Mouse (Mus musculus) 3134 (cell line): ENCODE measurements at regions not wholly inside any gene's neighbourhood (a gene's known extent, or its start where the extent isn't known, plus 50 kb on each side); places are given as distances from the start of the nearest gene placed in this dataset.

Experiments used
- DNase-seq: peaks from one replicate; pipeline ENCODE4 v3.0.0-alpha.2; 2011; ENCODE audit warnings: low spot score; ENCODE audit not compliant: insufficient read length; ENCODE audit errors: extremely low read depth

GRCm38 (mm10) chr13:6251025-6251862 lies 296.7 kb upstream of the Pitrm1 start:
- DNase-seq, result no peak

- DNase-seq, result no peak
These were observed 295.8 kb upstream of the Pitrm1 start for GRCm38 (mm10) chr13:6252100-6252499.

- DNase-seq, result no peak
These were observed 292.6 kb upstream of the Pitrm1 start for GRCm38 (mm10) chr13:6255303-6255702.

- no peak for DNase-seq
These were observed 292.0 kb upstream of the Pitrm1 start for GRCm38 (mm10) chr13:6255728-6256496.

GRCm38 (mm10) chr13:6258456-6258855 lies 289.5 kb upstream of the Pitrm1 start:
- DNase-seq, result no peak

GRCm38 (mm10) chr13:6260321-6260865 lies 287.6 kb upstream of the Pitrm1 start:
- no peak for DNase-seq

- no peak for DNase-seq
These were observed 286.5 kb upstream of the Pitrm1 start for GRCm38 (mm10) chr13:6261458-6261857.

GRCm38 (mm10) chr13:6270546-6270945 lies 277.4 kb upstream of the Pitrm1 start:
- DNase-seq, result no peak

- DNase-seq, result no peak
These were observed 275.0 kb upstream of the Pitrm1 start for GRCm38 (mm10) chr13:6272932-6273331.

- no peak for DNase-seq
These were observed 267.9 kb upstream of the Pitrm1 start for GRCm38 (mm10) chr13:6280073-6280472.

GRCm38 (mm10) chr13:6288109-6288508 lies 259.8 kb upstream of the Pitrm1 start:
- DNase-seq, result no peak

- no peak for DNase-seq
These were observed 255.9 kb upstream of the Pitrm1 start for GRCm38 (mm10) chr13:6292098-6292497.

- no peak for DNase-seq
These were observed 242.2 kb upstream of the Pitrm1 start for GRCm38 (mm10) chr13:6305718-6306117.

GRCm38 (mm10) chr13:6306616-6306988 lies 241.3 kb upstream of the Pitrm1 start:
- DNase-seq, result no peak

- no peak for DNase-seq
These were observed 240.7 kb upstream of the Pitrm1 start for GRCm38 (mm10) chr13:6306989-6307917.

- no peak for DNase-seq
These were observed 231.7 kb upstream of the Pitrm1 start for GRCm38 (mm10) chr13:6316201-6316600.

- DNase-seq, result no peak
These were observed 224.0 kb upstream of the Pitrm1 start for GRCm38 (mm10) chr13:6323948-6324347.

- no peak for DNase-seq
These were observed 217.5 kb upstream of the Pitrm1 start for GRCm38 (mm10) chr13:6330320-6330950.

- no peak for DNase-seq
These were observed 207.8 kb upstream of the Pitrm1 start for GRCm38 (mm10) chr13:6340157-6340556.

- DNase-seq, result no peak
These were observed 206.7 kb upstream of the Pitrm1 start for GRCm38 (mm10) chr13:6341102-6341737.
